Mouse (Mus musculus) heart, postnatal 0 days (tissue): ENCODE results near the gene Fuk. TPM values are rescaled to one million over a fixed set of nuclear protein-coding genes. Genes with fewer than 3 reads are reported as not detected.

Experiments
- ATAC-seq: fragments of 200-750 bp; cut with Nextera tagmentation; 2 replicates; pipeline ENCODE4 v1.8.0; 2017; ENCODE audit warnings: low read depth, moderate number of reproducible peaks, moderate library complexity; ENCODE audit not compliant: insufficient read depth
- DNase-seq: peaks from one replicate; pipeline ENCODE4 v3.0.0-alpha.2; 2016; ENCODE audit warnings: low spot score
- H3K27ac ChIP-seq: fragments of 300-500 bp; sonication (generic); 2 replicates; pipeline ENCODE4 v1.5.1; 2014; ENCODE audit warnings: low read depth, mild to moderate bottlenecking
- H3K27me3 ChIP-seq: fragments of 300-500 bp; sonication (generic); 2 replicates; pipeline ENCODE4 v1.6.1; 2014; ENCODE audit warnings: low read length, mixed read lengths; ENCODE audit not compliant: control insufficient read depth, insufficient read depth
- H3K36me3 ChIP-seq: fragments of 300-500 bp; sonication (generic); replicated peaks from 2 replicates; pipeline ENCODE4 v1.6.1; 2014; ENCODE audit warnings: low read length, mixed read lengths; ENCODE audit not compliant: control insufficient read depth, insufficient read depth
- H3K4me1 ChIP-seq: fragments of 300-500 bp; sonication (generic); 2 replicates; pipeline ENCODE4 v1.6.1; 2014; ENCODE audit warnings: antibody characterized with exemption; ENCODE audit not compliant: control insufficient read depth, insufficient read depth
- H3K4me2 ChIP-seq: fragments of 300-500 bp; sonication (generic); 2 replicates; pipeline ENCODE4 v1.6.1; 2014; ENCODE audit warnings: low read depth, mild to moderate bottlenecking, low read length, moderate library complexity
- H3K4me3 ChIP-seq: fragments of 300-500 bp; sonication (generic); 2 replicates; pipeline ENCODE4 v1.5.1; 2014; ENCODE audit warnings: low read depth, low read length
- H3K9ac ChIP-seq: fragments of 300-500 bp; sonication (generic); replicated peaks from 2 replicates; pipeline ENCODE4 v1.6.1; 2014; ENCODE audit warnings: low read depth, low read length, mixed read lengths
- H3K9me3 ChIP-seq: fragments of 300-500 bp; sonication (generic); replicated peaks from 2 replicates; pipeline ENCODE4 v1.6.1; 2016; ENCODE audit warnings: low read length; ENCODE audit not compliant: control insufficient read depth
- CTCF ChIP-seq: IDR thresholded peaks from 2 replicates; pipeline ENCODE4 v1.5.1; 2016; ENCODE audit warnings: antibody characterized with exemption, control low read depth, low read depth
- EP300 ChIP-seq: IDR thresholded peaks from 2 replicates; pipeline ENCODE4 v1.6.1; 2016; ENCODE audit warnings: antibody characterized with exemption, low read depth
- WGBS: fragments of 180-500 bp; shearing (Covaris S2); extraction: QIAGEN DNeasy Blood & Tissue Kit; methylation state at CpG from one replicate; pipeline ENCODE4 v1.1.7; 2014; 5-methylcytosine and 5-hydroxymethylcytosine counted together
- polyA plus RNA-seq: library from polyadenylated mRNA; unstranded; fragments of >200 nt; fragmentation: Nextera tagmentation; extraction: Ambion mirVana; gene quantifications from 2 replicates; pipeline ENCODE4 v1.2.1, GENCODE M21; 2015
- total RNA-seq: library from RNA; depleted of rRNA; stranded (reverse); fragments of >200 nt; gene quantifications from 2 replicates; pipeline ENCODE4 v1.2.3, GENCODE M21; 2014; ENCODE audit warnings: low replicate concordance

The Fuk gene
- total and polyA plus RNA-seq, 2 experiments from 2014 or later, result 3.7 to 10.8 TPM

GRCm38 (mm10) chr8:110892913-110893312 is 9.4 kb downstream of the Fuk start:
- H3K4me3 ChIP-seq, result no peak overlapping the region
- no peak overlapping the region for H3K4me2 ChIP-seq
- peaks cover 11% of the 10 kb centered on the region; the same call in 1 of the 2 replicates for H3K36me3 ChIP-seq
- no peak for TF ChIP-seq EP300
- no peak for TF ChIP-seq CTCF
- H3K9ac ChIP-seq, result no peak overlapping the region
- H3K9me3 ChIP-seq, result no peaks in the 10 kb centered on the region
- H3K27ac ChIP-seq, result no peak overlapping the region
- H3K4me1 ChIP-seq, result no peaks in the 10 kb centered on the region
- ATAC-seq (no peak), DNase-seq (no peak)
- 87% methylated on average over 2 of the region's 2 CpGs for WGBS
- no peaks in the 10 kb centered on the region for H3K27me3 ChIP-seq

GRCm38 (mm10) chr8:110892040-110892439 is 10.2 kb downstream of the Fuk start:
- Histone ChIP-seq H3K9me3 (no peaks in the 10 kb centered on the region), H3K4me2 (no peak overlapping the region), H3K36me3 (peaks cover 15% of the 10 kb centered on the region; the same call in 1 of the 2 replicates), H3K9ac (no peak overlapping the region), H3K27ac (no peak overlapping the region), H3K27me3 (no peaks in the 10 kb centered on the region), H3K4me3 (no peak overlapping the region), H3K4me1 (no peaks in the 10 kb centered on the region)
- DNase-seq (no peak), ATAC-seq (no peak)
- 88% methylated on average over 7 of the region's 7 CpGs for WGBS
- TF ChIP-seq EP300, result no peak
- TF ChIP-seq CTCF, result no peak

GRCm38 (mm10) chr8:110889904-110890470 is 12.3 kb downstream of the Fuk start:
- no peak overlapping the region for H3K4me3 ChIP-seq
- H3K27ac ChIP-seq, result no peak overlapping the region
- 59% methylated on average over 12 of the region's 12 CpGs for WGBS
- H3K9ac ChIP-seq, result no peak overlapping the region
- TF ChIP-seq EP300 (no peak), CTCF (no peak)
- peaks cover 15% of the 10 kb centered on the region; the same call in 1 of the 2 replicates for H3K36me3 ChIP-seq
- no peak for ATAC-seq
- H3K27me3 ChIP-seq, result no peaks in the 10 kb centered on the region
- H3K9me3 ChIP-seq, result no peaks in the 10 kb centered on the region
- no peak for DNase-seq
- H3K4me1 ChIP-seq, result no peaks in the 10 kb centered on the region
- no peak overlapping the region for H3K4me2 ChIP-seq

GRCm38 (mm10) chr8:110888860-110889259 is 13.4 kb downstream of the Fuk start:
- Histone ChIP-seq H3K36me3 (peaks cover 21% of the 10 kb centered on the region), H3K9ac (no peak overlapping the region), H3K9me3 (no peaks in the 10 kb centered on the region), H3K4me3 (no peak overlapping the region), H3K27me3 (no peaks in the 10 kb centered on the region), H3K4me2 (no peak overlapping the region), H3K4me1 (no peaks in the 10 kb centered on the region), H3K27ac (no peak overlapping the region)
- 81% methylated on average over 16 of the region's 16 CpGs for WGBS
- ATAC-seq, result no peak
- DNase-seq, result no peak
- no peak for TF ChIP-seq EP300
- TF ChIP-seq CTCF, result no peak

GRCm38 (mm10) chr8:110888441-110888840 is 13.8 kb downstream of the Fuk start:
- Histone ChIP-seq H3K4me2 (no peak overlapping the region), H3K27me3 (no peaks in the 10 kb centered on the region), H3K36me3 (peaks cover 25% of the 10 kb centered on the region), H3K4me3 (no peak overlapping the region), H3K9me3 (no peaks in the 10 kb centered on the region), H3K27ac (no peak overlapping the region), H3K9ac (no peak overlapping the region), H3K4me1 (no peaks in the 10 kb centered on the region)
- ATAC-seq, result no peak
- TF ChIP-seq CTCF, result no peak
- TF ChIP-seq EP300, result no peak
- DNase-seq, result no peak
- WGBS, result 92% methylated on average over 8 of the region's 8 CpGs

- Histone ChIP-seq H3K4me2 (no peak overlapping the region), H3K4me3 (no peak overlapping the region), H3K9ac (no peak overlapping the region), H3K27ac (no peak overlapping the region), H3K4me1 (no peaks in the 10 kb centered on the region), H3K9me3 (no peaks in the 10 kb centered on the region), H3K27me3 (no peaks in the 10 kb centered on the region), H3K36me3 (peaks cover 29% of the 10 kb centered on the region)
- TF ChIP-seq CTCF (no peak), EP300 (no peak)
- no peak for ATAC-seq
- no peak for DNase-seq
- WGBS, result 83% methylated on average over 10 of the region's 10 CpGs
Observed at GRCm38 (mm10) chr8:110887551-110887950, 14.7 kb downstream of the Fuk start.
